Mouse (Mus musculus) testis, adult 2 months (tissue): ENCODE results near the gene Rccd1.

Experiments
- CTCF ChIP-seq: fragments of 200-500 bp; IDR thresholded peaks from 2 replicates; pipeline ENCODE4 v1.5.1; 2012; ENCODE audit warnings: low read depth, mild to moderate bottlenecking, inconsistent platforms, low read length, moderate library complexity; ENCODE audit not compliant: control insufficient read depth, insufficient read depth, insufficient replicate concordance
- POLR2A ChIP-seq: fragments of 200-500 bp; IDR thresholded peaks from 2 replicates; pipeline ENCODE4 v1.6.1; 2012; ENCODE audit warnings: low read depth, mild to moderate bottlenecking, inconsistent platforms, low read length, moderate library complexity; ENCODE audit not compliant: control insufficient read depth

DNA sequence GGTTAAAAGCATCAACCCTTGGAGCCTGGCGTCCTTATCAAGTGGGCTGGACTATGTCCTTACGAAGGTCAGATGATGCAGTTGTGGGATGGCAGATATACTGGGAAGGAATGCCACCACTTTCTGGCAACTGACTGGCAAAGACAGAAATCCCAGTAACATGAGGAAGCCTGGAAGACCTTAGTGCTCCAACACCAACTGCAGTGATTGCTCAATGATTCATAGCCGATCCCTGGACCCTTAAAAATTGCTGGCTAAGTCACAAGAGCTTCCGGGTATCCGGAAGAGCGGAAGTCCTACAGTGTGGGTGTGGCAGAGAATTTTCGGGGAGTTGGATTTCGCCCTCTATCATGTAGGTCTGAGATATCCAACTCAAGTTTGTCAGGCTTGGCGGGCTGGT is 21.9 kb upstream of the Rccd1 start:
- TF ChIP-seq POLR2A (no peak), CTCF (no peak)
